Mouse (Mus musculus): ENCODE measurements around the gene Fig4. TPM values are rescaled to one million over a fixed set of nuclear protein-coding genes. Genes with fewer than 3 reads are reported as not detected.

Gene Fig4
- total and polyA plus RNA-seq, 2 experiments from 2014 or later, result 30.4 to 32.6 TPM

GRCm38 (mm10) chr10:41208860-41209377 is 94.1 kb downstream of the Fig4 start:
- Histone ChIP-seq H3K9ac (replicated peaks; ENCODE audit: low read length) (no peak overlapping the region), H3K4me3 (ENCODE audit: low read length) (no peak overlapping the region), H3K4me2 (ENCODE audit: low read depth, low read length) (no peak overlapping the region), H3K27me3 (ENCODE audit: insufficient read depth, low read length) (no peaks in the 10 kb centered on the region), H3K36me3 (ENCODE audit: insufficient read depth, low read length) (no peaks in the 10 kb centered on the region), H3K9me3 (ENCODE audit: low read length) (no peaks in the 10 kb centered on the region), H3K27ac (no peak overlapping the region), H3K4me1 (ENCODE audit: insufficient read depth, low read length) (no peaks in the 10 kb centered on the region)
- WGBS, result 52% methylated on average over 6 of the region's 6 CpGs
- DNase-seq (ENCODE audit: low spot score) (peak; percentile 30), ATAC-seq (peak; percentile 71; the same call in 1 of the 2 replicates)
- no peak for TF ChIP-seq CTCF (IDR thresholded peaks at IDR 0.05; ENCODE audit: low read depth)

- no peak for DNase-seq (ENCODE audit: low spot score)
- 70% methylated on average over 2 of the region's 2 CpGs for WGBS
- TF ChIP-seq CTCF (IDR thresholded peaks at IDR 0.05; ENCODE audit: low read depth), result no peak
Measured at GRCm38 (mm10) chr10:41205647-41206046, 97.4 kb downstream of the Fig4 start.

GRCm38 (mm10) chr10:41204637-41205315 is 98.3 kb downstream of the Fig4 start:
- Histone ChIP-seq H3K27me3 (ENCODE audit: insufficient read depth, low read length) (no peaks in the 10 kb centered on the region), H3K27ac (no peak overlapping the region), H3K4me3 (ENCODE audit: low read length) (no peak overlapping the region), H3K9ac (replicated peaks; ENCODE audit: low read length) (no peak overlapping the region), H3K4me2 (ENCODE audit: low read depth, low read length) (no peak overlapping the region), H3K9me3 (ENCODE audit: low read length) (no peaks in the 10 kb centered on the region), H3K4me1 (ENCODE audit: insufficient read depth, low read length) (no peaks in the 10 kb centered on the region), H3K36me3 (ENCODE audit: insufficient read depth, low read length) (no peaks in the 10 kb centered on the region)
- TF ChIP-seq CTCF (IDR thresholded peaks at IDR 0.05; ENCODE audit: low read depth), result no peak
- ATAC-seq (no peak; the same call in 1 of the 2 replicates), DNase-seq (ENCODE audit: low spot score) (no peak)
- WGBS, result 71% methylated on average over 11 of the region's 11 CpGs

More at GRCm38 (mm10) chr10:41205647-41206046, 97.4 kb downstream of the Fig4 start:
- no peaks in the 10 kb centered on the region for H3K4me1 ChIP-seq (ENCODE audit: insufficient read depth, low read length)
- H3K36me3 ChIP-seq (ENCODE audit: insufficient read depth, low read length), result no peaks in the 10 kb centered on the region
- ATAC-seq, result no peak
- no peak overlapping the region for H3K27ac ChIP-seq
- no peak overlapping the region for H3K4me3 ChIP-seq (ENCODE audit: low read length)
- no peaks in the 10 kb centered on the region for H3K27me3 ChIP-seq (ENCODE audit: insufficient read depth, low read length)
- no peak overlapping the region for H3K4me2 ChIP-seq (ENCODE audit: low read depth, low read length)
- no peak overlapping the region for H3K9ac ChIP-seq (replicated peaks; ENCODE audit: low read length)
- no peaks in the 10 kb centered on the region for H3K9me3 ChIP-seq (ENCODE audit: low read length)

GRCm38 (mm10) chr10:41204191-41204590 is 98.9 kb downstream of the Fig4 start:
- H3K27me3 ChIP-seq (ENCODE audit: insufficient read depth, low read length), result no peaks in the 10 kb centered on the region
- TF ChIP-seq CTCF (IDR thresholded peaks at IDR 0.05; ENCODE audit: low read depth), result no peak
- ATAC-seq, result no peak
- H3K36me3 ChIP-seq (ENCODE audit: insufficient read depth, low read length), result no peaks in the 10 kb centered on the region
- no peaks in the 10 kb centered on the region for H3K9me3 ChIP-seq (ENCODE audit: low read length)
- H3K27ac ChIP-seq, result no peak overlapping the region
- no peak for DNase-seq (ENCODE audit: low spot score)
- no peak overlapping the region for H3K4me2 ChIP-seq (ENCODE audit: low read depth, low read length)
- WGBS, result 58% methylated on average over 5 of the region's 5 CpGs
- no peak overlapping the region for H3K4me3 ChIP-seq (ENCODE audit: low read length)
- no peaks in the 10 kb centered on the region for H3K4me1 ChIP-seq (ENCODE audit: insufficient read depth, low read length)
- no peak overlapping the region for H3K9ac ChIP-seq (replicated peaks; ENCODE audit: low read length)

DNA sequence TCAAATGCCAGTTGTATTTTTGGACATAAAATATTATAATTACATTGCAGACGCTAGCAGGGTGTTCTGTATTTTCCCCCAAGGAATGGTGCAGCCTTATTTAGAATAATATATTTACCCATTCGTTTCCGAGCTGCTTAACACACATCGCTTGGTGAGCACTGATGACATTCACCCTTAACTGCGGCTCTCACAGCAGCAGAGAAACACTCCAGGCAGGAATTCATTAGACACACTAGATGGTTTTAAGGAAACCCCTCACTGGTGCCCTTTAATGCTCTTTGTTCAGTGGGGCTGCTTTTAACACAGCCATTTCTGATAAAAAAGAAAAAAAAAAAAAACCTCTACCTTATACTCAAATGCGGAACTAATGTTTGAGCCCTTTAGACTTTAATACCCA is 104.3 kb downstream of the Fig4 start:
- Histone ChIP-seq H3K36me3 (ENCODE audit: insufficient read depth, low read length) (no peaks in the 10 kb centered on the region), H3K4me3 (ENCODE audit: low read length) (no peak overlapping the region), H3K4me2 (ENCODE audit: low read depth, low read length) (no peak overlapping the region), H3K27ac (no peak overlapping the region), H3K27me3 (ENCODE audit: insufficient read depth, low read length) (no peaks in the 10 kb centered on the region), H3K9ac (replicated peaks; ENCODE audit: low read length) (no peak overlapping the region), H3K9me3 (ENCODE audit: low read length) (no peaks in the 10 kb centered on the region), H3K4me1 (ENCODE audit: insufficient read depth, low read length) (no peaks in the 10 kb centered on the region)
- TF ChIP-seq CTCF (IDR thresholded peaks at IDR 0.05; ENCODE audit: low read depth), result no peak
- 48% methylated on average over 6 of the region's 6 CpGs for WGBS
- ATAC-seq, result no peak
- no peak for DNase-seq (ENCODE audit: low spot score)

- no peaks in the 10 kb centered on the region for H3K27me3 ChIP-seq (ENCODE audit: insufficient read depth, low read length)
- no peak overlapping the region for H3K4me3 ChIP-seq (ENCODE audit: low read length)
- no peaks in the 10 kb centered on the region for H3K36me3 ChIP-seq (ENCODE audit: insufficient read depth, low read length)
- 94% methylated on average over 5 of the region's 5 CpGs for WGBS
- ATAC-seq, result no peak
- no peak overlapping the region for H3K4me2 ChIP-seq (ENCODE audit: low read depth, low read length)
- no peak overlapping the region for H3K27ac ChIP-seq
- H3K9ac ChIP-seq (replicated peaks; ENCODE audit: low read length), result no peak overlapping the region
- H3K9me3 ChIP-seq (ENCODE audit: low read length), result no peaks in the 10 kb centered on the region
- no peaks in the 10 kb centered on the region for H3K4me1 ChIP-seq (ENCODE audit: insufficient read depth, low read length)
- no peak for TF ChIP-seq CTCF (IDR thresholded peaks at IDR 0.05; ENCODE audit: low read depth)
- no peak for DNase-seq (ENCODE audit: low spot score)
Measured at GRCm38 (mm10) chr10:41197788-41198187, 105.3 kb downstream of the Fig4 start.

DNA sequence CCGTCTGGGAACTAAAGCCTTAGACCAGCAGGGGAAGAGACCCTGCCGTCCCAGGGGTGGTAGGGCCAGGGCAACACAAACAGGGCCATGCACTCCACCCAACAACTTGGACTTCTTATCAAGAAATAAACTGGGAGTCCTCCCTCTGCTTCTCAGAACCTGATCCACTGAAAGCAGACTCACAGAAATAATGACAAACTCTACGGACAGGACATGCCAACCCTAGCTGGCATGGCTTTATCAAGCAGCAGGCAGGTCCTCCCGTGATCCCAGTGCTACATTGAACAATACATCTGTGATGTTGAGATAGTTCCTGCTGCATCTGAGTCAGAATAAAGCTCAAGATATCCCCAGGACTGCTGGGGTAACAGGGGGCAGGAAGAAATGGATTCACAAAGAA is 106.8 kb downstream of the Fig4 start:
- H3K9ac ChIP-seq (replicated peaks; ENCODE audit: low read length), result no peak overlapping the region
- no peaks in the 10 kb centered on the region for H3K36me3 ChIP-seq (ENCODE audit: insufficient read depth, low read length)
- no peak for TF ChIP-seq CTCF (IDR thresholded peaks at IDR 0.05; ENCODE audit: low read depth)
- H3K4me3 ChIP-seq (ENCODE audit: low read length), result no peak overlapping the region
- DNase-seq (ENCODE audit: low spot score), result no peak
- no peaks in the 10 kb centered on the region for H3K27me3 ChIP-seq (ENCODE audit: insufficient read depth, low read length)
- H3K4me1 ChIP-seq (ENCODE audit: insufficient read depth, low read length), result no peaks in the 10 kb centered on the region
- H3K9me3 ChIP-seq (ENCODE audit: low read length), result no peaks in the 10 kb centered on the region
- WGBS, result 76% methylated on average over 4 of the region's 4 CpGs
- H3K4me2 ChIP-seq (ENCODE audit: low read depth, low read length), result no peak overlapping the region
- H3K27ac ChIP-seq, result no peak overlapping the region
- ATAC-seq, result no peak

All from hindbrain, postnatal 0 days (tissue).